Mouse (Mus musculus) induced T-regulatory cell, adult 2 months (primary cell): ENCODE data around the gene Cask.
A peak's percentile ranks its signal among the peaks of the same experiment; 100 is the strongest.

Experiments
- DNase-seq: peaks from one replicate; pipeline ENCODE4 v3.0.0-alpha.2; 2012; ENCODE audit warnings: low read depth

Gene Cask

GRCm38 (mm10) chrX:13513864-13514263, 337.3 kb downstream of the Cask start:
- DNase-seq, result no peak

GRCm38 (mm10) chrX:13513127-13513526, 338.0 kb downstream of the Cask start:
- DNase-seq, result peak; percentile 9

- DNase-seq, result no peak
Observed at GRCm38 (mm10) chrX:13506376-13506775, 344.8 kb downstream of the Cask start.

- DNase-seq, result no peak
Observed at GRCm38 (mm10) chrX:13504389-13504788, 346.8 kb downstream of the Cask start.

- no peak for DNase-seq
Observed at GRCm38 (mm10) chrX:13502862-13503375, 348.2 kb downstream of the Cask start.

GRCm38 (mm10) chrX:13500284-13500683, 350.9 kb downstream of the Cask start:
- DNase-seq, result no peak

- DNase-seq, result no peak
Observed at GRCm38 (mm10) chrX:13494892-13495703, 356.1 kb downstream of the Cask start.

- no peak for DNase-seq
Observed at GRCm38 (mm10) chrX:13492922-13493321, 358.2 kb downstream of the Cask start.

GRCm38 (mm10) chrX:13490941-13491340, 360.2 kb downstream of the Cask start:
- no peak for DNase-seq

- no peak for DNase-seq
Observed at GRCm38 (mm10) chrX:13489761-13490160, 361.4 kb downstream of the Cask start.

- no peak for DNase-seq
Observed at GRCm38 (mm10) chrX:13489001-13489400, 362.2 kb downstream of the Cask start.

GRCm38 (mm10) chrX:13484447-13484846, 366.7 kb downstream of the Cask start:
- DNase-seq, result no peak

- DNase-seq, result no peak
Observed at GRCm38 (mm10) chrX:13482576-13482975, 368.6 kb downstream of the Cask start.

GRCm38 (mm10) chrX:13479570-13479969, 371.6 kb downstream of the Cask start:
- no peak for DNase-seq

GRCm38 (mm10) chrX:13478298-13478697, 372.9 kb downstream of the Cask start:
- no peak for DNase-seq

- no peak for DNase-seq
Observed at GRCm38 (mm10) chrX:13477596-13477995, 373.6 kb downstream of the Cask start.

GRCm38 (mm10) chrX:13475382-13475781, 375.8 kb downstream of the Cask start:
- DNase-seq, result no peak

GRCm38 (mm10) chrX:13472751-13473225, 378.4 kb downstream of the Cask start:
- DNase-seq, result no peak

GRCm38 (mm10) chrX:13471925-13472324, 379.2 kb downstream of the Cask start:
- DNase-seq, result peak; percentile 14

- no peak for DNase-seq
Observed at GRCm38 (mm10) chrX:13469160-13470116, 381.7 kb downstream of the Cask start.

GRCm38 (mm10) chrX:13467121-13467571, 384.0 kb downstream of the Cask start:
- no peak for DNase-seq
